Comparison of ENCODE assay signal across 8 mouse cellular contexts in the genomic region with DNA sequence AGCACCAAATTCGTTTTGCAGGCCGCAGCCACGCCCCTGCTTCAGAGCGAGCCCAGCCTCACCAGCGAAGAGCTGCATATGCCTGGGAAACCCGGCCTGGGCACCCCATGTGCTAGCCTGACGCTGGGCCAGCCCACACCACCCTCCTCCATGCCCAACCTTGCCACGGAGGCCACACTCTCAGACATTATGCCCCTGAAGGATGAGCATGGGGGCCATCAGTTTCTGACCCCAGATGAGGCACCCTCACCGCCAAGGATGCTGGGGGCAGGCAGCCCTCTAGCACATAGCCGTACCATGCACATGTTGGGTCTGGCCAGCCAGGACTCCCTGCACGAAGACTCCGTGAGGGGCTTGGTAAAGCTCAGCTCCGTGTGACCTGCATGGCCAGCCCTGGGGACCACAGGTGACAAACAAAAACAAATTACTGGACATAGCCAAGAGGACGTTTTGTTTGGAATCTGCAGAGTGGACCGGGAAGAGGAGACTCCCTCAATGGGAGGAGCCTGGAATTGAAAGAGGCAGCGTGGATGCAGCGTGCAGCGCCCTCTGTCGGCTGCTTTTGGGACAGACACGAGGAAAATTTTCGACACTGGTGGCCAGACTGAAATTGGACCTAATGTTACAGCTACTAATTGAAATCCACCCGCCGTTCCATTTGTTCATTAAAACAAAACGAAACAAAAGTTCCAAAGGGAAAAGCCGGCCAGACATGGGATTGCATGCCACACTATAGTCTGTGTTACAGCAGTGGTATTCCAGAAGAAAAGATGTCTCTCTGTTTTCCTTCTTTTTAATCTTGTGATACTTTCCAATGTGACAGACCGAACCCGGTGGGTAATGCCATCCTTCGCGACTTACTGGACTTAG.
DNase-seq lines count a peak whose midpoint lies in the region; ATAC-seq and TF ChIP-seq lines count a peak whose summit lies in the region.

No protein-coding gene starts in this region.

- TF ChIP-seq EP300 in liver, embryonic 14.5 days (IDR thresholded peaks at IDR 0.05; ENCODE audit: low read depth), result no peak

- WGBS in forebrain, embryonic 11.5 days, result 10% methylated on average over 29 of the region's 29 CpGs
- 13% methylated on average over 29 of the region's 29 CpGs for WGBS in heart, embryonic 16.5 days
- 26% methylated on average over 29 of the region's 29 CpGs for WGBS in liver, embryonic 14.5 days (ENCODE audit: insufficient replicate concordance)
- WGBS in neural tube, embryonic 12.5 days, result 10% methylated on average over 29 of the region's 29 CpGs

- H3K9me3 ChIP-seq in ES-E14 (ENCODE audit: control insufficient read depth, insufficient read depth, low read depth, low read length), result no peaks in the 10 kb centered on the region
- H3K9me3 ChIP-seq in forebrain, embryonic 11.5 days (ENCODE audit: control insufficient read depth, low read length), result no peaks in the 10 kb centered on the region
- no peaks in the 10 kb centered on the region for H3K9me3 ChIP-seq in heart, embryonic 16.5 days (replicated peaks; ENCODE audit: control insufficient read depth, low read length)
- no peaks in the 10 kb centered on the region for H3K9me3 ChIP-seq in liver, embryonic 14.5 days (ENCODE audit: control insufficient read depth, low read length)
- H3K9me3 ChIP-seq in neural tube, embryonic 12.5 days, result no peaks in the 10 kb centered on the region

- peak; percentile 96 for TF ChIP-seq CTCF in liver, embryonic 14.5 days (IDR thresholded peaks at IDR 0.05; ENCODE audit: low read depth)

- peak overlapping the region; percentile 54 for H3K4me2 ChIP-seq in forebrain, embryonic 11.5 days (ENCODE audit: low read depth, low read length, severe bottlenecking)
- peak overlapping the region; percentile 79 for H3K4me2 ChIP-seq in heart, embryonic 16.5 days (ENCODE audit: low read depth, low read length)
- peak overlapping the region; percentile 53 for H3K4me2 ChIP-seq in liver, embryonic 14.5 days (ENCODE audit: low read depth)
- peak overlapping the region; percentile 69 for H3K4me2 ChIP-seq in neural tube, embryonic 12.5 days (replicated peaks)

- H3K9ac ChIP-seq in ES-E14 (ENCODE audit: insufficient read depth, low read depth, low read length, poor library complexity, severe bottlenecking), result peak overlapping the region; percentile 51
- peak overlapping the region; percentile 48 for H3K9ac ChIP-seq in forebrain, embryonic 11.5 days (ENCODE audit: low read length)
- H3K9ac ChIP-seq in heart, embryonic 16.5 days (ENCODE audit: low read length), result peak overlapping the region; percentile 65
- no peak overlapping the region for H3K9ac ChIP-seq in liver, embryonic 14.5 days (replicated peaks)
- peak overlapping the region; percentile 62 for H3K9ac ChIP-seq in neural tube, embryonic 12.5 days

- ATAC-seq in forebrain, embryonic 11.5 days (replicated peaks; ENCODE audit: low FRiP score), result peak; percentile 82
- ATAC-seq in heart, embryonic 16.5 days (replicated peaks; ENCODE audit: extremely low read depth, insufficient read depth, low FRiP score), result 0 out of 2 replicates have a peak, but pooled peaks have one; percentile 37
- ATAC-seq in liver, embryonic 14.5 days (ENCODE audit: insufficient read depth), result peak; percentile 19; the same call in 1 of the 2 replicates
- ATAC-seq in neural tube, embryonic 12.5 days (ENCODE audit: low FRiP score, low read depth), result peak; percentile 70

- peak overlapping the region; percentile 50 to 58 for H3K4me3 ChIP-seq in ES-E14 (ENCODE audit: insufficient read depth in 1 of 2, low read depth in 1 of 2, low read length in 2 of 2, poor library complexity in 1 of 2, severe bottlenecking in 1 of 2)
- H3K4me3 ChIP-seq in forebrain, embryonic 11.5 days (ENCODE audit: low read depth, low read length), result peak overlapping the region; percentile 38
- H3K4me3 ChIP-seq in heart, embryonic 16.5 days (ENCODE audit: low read length), result peak overlapping the region; percentile 54
- H3K4me3 ChIP-seq in liver, embryonic 14.5 days (ENCODE audit: insufficient read depth in 1 of 2, low read depth in 2 of 2, low read length in 2 of 2), result peak overlapping the region; percentile 26 to 27; a peak in 2 of 4 replicates
- H3K4me3 ChIP-seq in neural tube, embryonic 12.5 days, result peak overlapping the region; percentile 41

- peak; percentile 55 for DNase-seq in ES-E14 (ENCODE audit: low read depth, low spot score)
- DNase-seq in c-Kit-positive CD71-positive TER-119-positive erythroid progenitor cells, embryonic 14.5 days (ENCODE audit: low spot score), result peak; percentile 44
- peak; percentile 88 for DNase-seq in forebrain, embryonic 11.5 days (ENCODE audit: low spot score)
- DNase-seq in kidney, postnatal 25 days, result peak; percentile 77 to 87
- DNase-seq in liver, embryonic 14.5 days (ENCODE audit: low read depth in 3 of 3, low spot score in 3 of 3), result peak in 2 of 3 experiments; percentile 31 to 41
- DNase-seq in testis, postnatal 10 days (ENCODE audit: low spot score), result peak; percentile 93

- H3K4me1 ChIP-seq in ES-E14 (ENCODE audit: control insufficient read depth in 2 of 2, insufficient read depth in 2 of 2, low read length in 2 of 2, poor library complexity in 1 of 2), result peaks cover 0 to 4% of the 10 kb centered on the region in 2 experiments; a peak in 1 of 4 replicates
- H3K4me1 ChIP-seq in forebrain, embryonic 11.5 days (replicated peaks; ENCODE audit: control insufficient read depth, insufficient read depth, low read length), result peaks cover 3% of the 10 kb centered on the region; the same call in 1 of the 2 replicates
- peaks cover 3% of the 10 kb centered on the region; the same call in 1 of the 2 replicates for H3K4me1 ChIP-seq in heart, embryonic 16.5 days (ENCODE audit: control insufficient read depth, insufficient read depth, low read length)
- no peaks in the 10 kb centered on the region for H3K4me1 ChIP-seq in liver, embryonic 14.5 days (replicated peaks; ENCODE audit: control insufficient read depth in 2 of 2, insufficient read depth in 2 of 2, low read length in 1 of 2)
- peaks cover 8% of the 10 kb centered on the region; the same call in 1 of the 2 replicates for H3K4me1 ChIP-seq in neural tube, embryonic 12.5 days

- in situ Hi-C loops in ES-E14 (cut with MboI; ENCODE audit: low sequenced_read_pairs in 2 of 2, unreplicated experiment in 2 of 2), result no loop called here

- no peak overlapping the region for H3K27ac ChIP-seq in ES-E14 (ENCODE audit: insufficient read depth, low read depth, low read length, poor library complexity, severe bottlenecking)
- H3K27ac ChIP-seq in forebrain, embryonic 11.5 days (ENCODE audit: low read depth, low read length), result no peak overlapping the region
- no peak overlapping the region for H3K27ac ChIP-seq in heart, embryonic 16.5 days (ENCODE audit: low read length)
- H3K27ac ChIP-seq in liver, embryonic 14.5 days, result no peak overlapping the region
- no peak overlapping the region for H3K27ac ChIP-seq in neural tube, embryonic 12.5 days

- no peaks in the 10 kb centered on the region for H3K27me3 ChIP-seq in forebrain, embryonic 11.5 days (ENCODE audit: control insufficient read depth, insufficient read depth, low read length)
- no peaks in the 10 kb centered on the region for H3K27me3 ChIP-seq in heart, embryonic 16.5 days (ENCODE audit: control insufficient read depth, insufficient read depth, low read length)
- no peaks in the 10 kb centered on the region for H3K27me3 ChIP-seq in liver, embryonic 14.5 days (ENCODE audit: control insufficient read depth, insufficient read depth, low read length)
- no peaks in the 10 kb centered on the region for H3K27me3 ChIP-seq in neural tube, embryonic 12.5 days (replicated peaks)

- no peaks in the 10 kb centered on the region for H3K36me3 ChIP-seq in ES-E14 (ENCODE audit: control insufficient read depth, insufficient read depth, low read length, poor library complexity, severe bottlenecking)
- no peaks in the 10 kb centered on the region for H3K36me3 ChIP-seq in forebrain, embryonic 11.5 days (ENCODE audit: control insufficient read depth, insufficient read depth, low read length)
- no peaks in the 10 kb centered on the region for H3K36me3 ChIP-seq in heart, embryonic 16.5 days (ENCODE audit: control insufficient read depth, insufficient read depth)
- no peaks in the 10 kb centered on the region; the same call in 1 of the 2 replicates for H3K36me3 ChIP-seq in liver, embryonic 14.5 days (replicated peaks; ENCODE audit: control insufficient read depth, insufficient read depth, low read depth)
- H3K36me3 ChIP-seq in neural tube, embryonic 12.5 days, result no peaks in the 10 kb centered on the region

TF ChIP-seq in ES-E14, 5 proteins besides CTCF, POLR2A, EP300 and RAD21:
- TF ChIP-seq HCFC1 (IDR thresholded peaks at IDR 0.05; ENCODE audit: borderline replicate concordance, insufficient read depth, low read length) (no peak), MAFK (IDR thresholded peaks at IDR 0.05; ENCODE audit: insufficient read depth, low read depth, low read length) (no peak), CHD2 (IDR thresholded peaks at IDR 0.05; ENCODE audit: low read depth, low read length) (no peak), ZC3H11A (IDR thresholded peaks at IDR 0.05; ENCODE audit: borderline replicate concordance, low read depth, low read length) (no peak), ZNF384 (IDR thresholded peaks at IDR 0.05; ENCODE audit: low read depth, low read length) (no peak)

Comparison
In these comparisons a context has a peak if more than half of its experiments do, and no peak if none do; other contexts are left out.
1. DNase-seq: peak in every context shown above with its lines; median percentile 93 in testis, postnatal 10 days; 88 in forebrain, embryonic 11.5 days; 82 in kidney, postnatal 25 days; 55 in ES-E14; 44 in c-Kit-positive CD71-positive TER-119-positive erythroid progenitor cells, embryonic 14.5 days; 36 in liver, embryonic 14.5 days.
2. ATAC-seq: peak in every context shown above with its lines; median percentile 82 in forebrain, embryonic 11.5 days; 70 in neural tube, embryonic 12.5 days; 37 in heart, embryonic 16.5 days; 19 in liver, embryonic 14.5 days.